Mouse (Mus musculus): ENCODE data around the gene Tspan5.

The Tspan5 gene

GRCm38 (mm10) chr3:138744030-138744774 is 2.2 kb downstream of the Tspan5 start:
- DNase-seq (ENCODE audit: low spot score in 2 of 2), result no peak

- DNase-seq (ENCODE audit: low spot score in 2 of 2), result no peak
Observed at GRCm38 (mm10) chr3:138745091-138745490, 3.1 kb downstream of the Tspan5 start.

GRCm38 (mm10) chr3:138745596-138745995 is 3.6 kb downstream of the Tspan5 start:
- no peak for DNase-seq (ENCODE audit: low spot score in 2 of 2)

- no peak for DNase-seq (ENCODE audit: low spot score in 2 of 2)
Observed at GRCm38 (mm10) chr3:138746556-138746955, 4.6 kb downstream of the Tspan5 start.

- DNase-seq (ENCODE audit: low spot score in 2 of 2), result no peak
Observed at GRCm38 (mm10) chr3:138747035-138747434, 5.0 kb downstream of the Tspan5 start.

- DNase-seq (ENCODE audit: low spot score in 2 of 2), result no peak
Observed at GRCm38 (mm10) chr3:138747985-138748384, 6.0 kb downstream of the Tspan5 start.

- DNase-seq (ENCODE audit: low spot score in 2 of 2), result no peak
Observed at GRCm38 (mm10) chr3:138749645-138750044, 7.7 kb downstream of the Tspan5 start.

GRCm38 (mm10) chr3:138751328-138751727 is 9.3 kb downstream of the Tspan5 start:
- no peak for DNase-seq (ENCODE audit: low spot score in 2 of 2)

- DNase-seq (ENCODE audit: low spot score in 2 of 2), result no peak
Observed at GRCm38 (mm10) chr3:138752056-138752455, 10.1 kb downstream of the Tspan5 start.

- no peak for DNase-seq (ENCODE audit: low spot score in 2 of 2)
Observed at GRCm38 (mm10) chr3:138752769-138753168, 10.8 kb downstream of the Tspan5 start.

- DNase-seq (ENCODE audit: low spot score in 2 of 2), result no peak
Observed at GRCm38 (mm10) chr3:138753182-138753885, 11.3 kb downstream of the Tspan5 start.

- no peak for DNase-seq (ENCODE audit: low spot score in 2 of 2)
Observed at GRCm38 (mm10) chr3:138754328-138754727, 12.3 kb downstream of the Tspan5 start.

GRCm38 (mm10) chr3:138757283-138757682 is 15.3 kb downstream of the Tspan5 start:
- DNase-seq (ENCODE audit: low spot score in 2 of 2), result no peak

GRCm38 (mm10) chr3:138759968-138760684 is 18.1 kb downstream of the Tspan5 start:
- no peak for DNase-seq (ENCODE audit: low spot score in 2 of 2)

GRCm38 (mm10) chr3:138760685-138761119 is 18.7 kb downstream of the Tspan5 start:
- DNase-seq (ENCODE audit: low spot score in 2 of 2), result no peak

GRCm38 (mm10) chr3:138761531-138761930 is 19.5 kb downstream of the Tspan5 start:
- DNase-seq (ENCODE audit: low spot score in 2 of 2), result no peak

GRCm38 (mm10) chr3:138763941-138764340 is 21.9 kb downstream of the Tspan5 start:
- DNase-seq (ENCODE audit: low spot score in 2 of 2), result no peak

- DNase-seq (ENCODE audit: low spot score in 2 of 2), result no peak
Observed at GRCm38 (mm10) chr3:138764782-138765181, 22.8 kb downstream of the Tspan5 start.

GRCm38 (mm10) chr3:138767034-138767433 is 25.0 kb downstream of the Tspan5 start:
- no peak for DNase-seq (ENCODE audit: low spot score in 2 of 2)

GRCm38 (mm10) chr3:138768541-138769093 is 26.6 kb downstream of the Tspan5 start:
- DNase-seq (ENCODE audit: low spot score in 2 of 2), result no peak

- DNase-seq (ENCODE audit: low spot score in 2 of 2), result no peak
Observed at GRCm38 (mm10) chr3:138770650-138771331, 28.8 kb downstream of the Tspan5 start.
